Mouse (Mus musculus): ENCODE measurements around the gene Slc19a1. TPM values are rescaled to one million over a fixed set of nuclear protein-coding genes. Genes with fewer than 3 reads are reported as not detected.
A peak's percentile ranks its signal among the peaks of the same experiment; 100 is the strongest.

The Slc19a1 gene
- total and polyA plus RNA-seq, 3 experiments = 40.1 to 59.8 (median 50.2) TPM

GRCm38 (mm10) chr10:77070072-77070471 is 38.0 kb downstream of the Slc19a1 start:
- no peaks in the 10 kb centered on the region for H3K79me2 ChIP-seq (replicated peaks; ENCODE audit: control insufficient read depth, extremely low read depth, insufficient read depth, poor library complexity, severe bottlenecking)
- H3K27me3 ChIP-seq (replicated peaks) = peaks cover 63% of the 10 kb centered on the region
- no peak overlapping the region for H3K4me2 ChIP-seq (ENCODE audit: insufficient read depth, low read depth, poor library complexity, severe bottlenecking)
- peaks cover 0 to 5% of the 10 kb centered on the region in 2 experiments; a peak in 2 of 4 replicates for H3K4me1 ChIP-seq (ENCODE audit: control insufficient read depth in 1 of 2, insufficient read depth in 2 of 2)
- no peak overlapping the region for H3K9ac ChIP-seq (ENCODE audit: insufficient read depth, low read depth)
- in situ Hi-C loops (cut with MboI; ENCODE audit: low pct_ligation_motif_present, low pct_unique_long_range_greater_than_20kb, low sequenced_read_pairs) (loop anchor here (5.0 to 10.0 kb wide), 2 partner anchors 45 to 233 kb away; no protein-coding TSS in a partner anchor), dilution Hi-C loops (cut with MboI; ENCODE audit: extremely low pct_ligation_motif_present, extremely low pct_unique_long_range_greater_than_20kb, low sequenced_read_pairs) (no loop called here)
- peaks cover 0 to 6% of the 10 kb centered on the region in 2 experiments for H3K36me3 ChIP-seq (replicated peaks in 1 of 2; ENCODE audit: control insufficient read depth in 1 of 2, insufficient read depth in 1 of 2, low read length in 1 of 2)
- H3K9me3 ChIP-seq (replicated peaks; ENCODE audit: low read length) = no peaks in the 10 kb centered on the region
- H3K27ac ChIP-seq (ENCODE audit: insufficient read depth, low read depth) = no peak overlapping the region
- H3K4me3 ChIP-seq (replicated peaks in 1 of 3; ENCODE audit: low read depth in 2 of 3, low read length in 2 of 3, poor library complexity in 1 of 3) = no peak overlapping the region
- peak; percentile 32; the same call in 1 of the 2 replicates for TF ChIP-seq BHLHE40 (IDR thresholded peaks at IDR 0.05; ENCODE audit: low read depth, low read length)
- TF ChIP-seq POLR2A (IDR thresholded peaks at IDR 0.05; ENCODE audit: low read depth, low read length) = no peak
- TF ChIP-seq SIN3A (IDR thresholded peaks at IDR 0.05; ENCODE audit: low read length) = no peak
- no peak for TF ChIP-seq ZKSCAN1 (IDR thresholded peaks at IDR 0.05; ENCODE audit: borderline replicate concordance, low read depth, low read length)
- TF ChIP-seq E2F4 (IDR thresholded peaks at IDR 0.05; ENCODE audit: insufficient replicate concordance, low read depth, low read length) = no peak
- TF ChIP-seq NELFE (IDR thresholded peaks at IDR 0.05; ENCODE audit: low read depth, low read length) = no peak
- no peak for TF ChIP-seq MAFK (IDR thresholded peaks at IDR 0.05; ENCODE audit: insufficient replicate concordance, low read length)
- TF ChIP-seq CHD1 (IDR thresholded peaks at IDR 0.05; ENCODE audit: low read depth, low read length) = no peak
- no peak for TF ChIP-seq UBTF (IDR thresholded peaks at IDR 0.05; ENCODE audit: low read depth, low read length)
- no peak for TF ChIP-seq HCFC1 (IDR thresholded peaks at IDR 0.05; ENCODE audit: low read depth, low read length)
- peak; percentile 49; the same call in 1 of the 2 replicates for TF ChIP-seq MEF2A (IDR thresholded peaks at IDR 0.05; ENCODE audit: borderline replicate concordance, low read depth, low read length)
- no peak for TF ChIP-seq PAX5 (IDR thresholded peaks at IDR 0.05; ENCODE audit: low read length)
- TF ChIP-seq MXI1 (IDR thresholded peaks at IDR 0.05; ENCODE audit: low read depth, low read length) = no peak
- no peak for TF ChIP-seq ZNF384 (IDR thresholded peaks at IDR 0.05; ENCODE audit: low read depth, low read length)
- 0 out of 2 replicates have a peak, but pooled peaks have one; percentile 26 for TF ChIP-seq ETS1 (conservative IDR thresholded peaks at IDR 0.05; ENCODE audit: low read depth, low read length)
- no peak for TF ChIP-seq POLR2AphosphoS2 (IDR thresholded peaks at IDR 0.05; ENCODE audit: low read depth, low read length)
- no peak for TF ChIP-seq MAX (IDR thresholded peaks at IDR 0.05; ENCODE audit: low read length)
- TF ChIP-seq RCOR1 (conservative IDR thresholded peaks at IDR 0.05; ENCODE audit: low read depth, low read length) = no peak
- TF ChIP-seq NRF1 (IDR thresholded peaks at IDR 0.05; ENCODE audit: low read depth, low read length) = no peak
- peak; percentile 61 to 91 for TF ChIP-seq CTCF (conservative IDR thresholded peaks at IDR 0.05 in 1 of 2, IDR thresholded peaks at IDR 0.05 in 1 of 2; ENCODE audit: low read depth in 2 of 2, low read length in 2 of 2)
- no peak for TF ChIP-seq GABPA (IDR thresholded peaks at IDR 0.05; ENCODE audit: insufficient replicate concordance, low read depth, low read length)
- TF ChIP-seq USF2 (conservative IDR thresholded peaks at IDR 0.05; ENCODE audit: low read depth, low read length) = no peak
- no peak for TF ChIP-seq ZMIZ1 (IDR thresholded peaks at IDR 0.05; ENCODE audit: low read depth, low read length)
- 0 out of 2 replicates have a peak, but pooled peaks have one; percentile 27 for TF ChIP-seq TCF12 (IDR thresholded peaks at IDR 0.05; ENCODE audit: low read depth, low read length)
- TF ChIP-seq SMC3 (IDR thresholded peaks at IDR 0.05; ENCODE audit: low read depth, low read length) = peak; percentile 79
- no peak for TF ChIP-seq ELF1 (IDR thresholded peaks at IDR 0.05; ENCODE audit: low read depth, low read length)
- TF ChIP-seq IRF4 (IDR thresholded peaks at IDR 0.05; ENCODE audit: low read depth, low read length) = 0 out of 2 replicates have a peak, but pooled peaks have one; percentile 43
- TF ChIP-seq MYC (IDR thresholded peaks at IDR 0.05; ENCODE audit: low read depth, low read length) = no peak
- no peak for TF ChIP-seq USF1 (IDR thresholded peaks at IDR 0.05; ENCODE audit: low read depth, low read length)
- no peak for TF ChIP-seq JUND (conservative IDR thresholded peaks at IDR 0.05; ENCODE audit: low read depth, low read length)
- peak; percentile 87 for TF ChIP-seq RAD21 (IDR thresholded peaks at IDR 0.05; ENCODE audit: low read depth, low read length)
- peak; percentile 40; the same call in 1 of the 2 replicates for TF ChIP-seq CHD2 (IDR thresholded peaks at IDR 0.05; ENCODE audit: low read length)
- no peak for TF ChIP-seq KAT2A (IDR thresholded peaks at IDR 0.05; ENCODE audit: insufficient replicate concordance, low read length)
- no peak for TF ChIP-seq JUN (IDR thresholded peaks at IDR 0.05; ENCODE audit: insufficient read depth, low read depth, low read length)
- no peak for TF ChIP-seq TBP (conservative IDR thresholded peaks at IDR 0.05; ENCODE audit: low read depth, low read length)
- no peak for TF ChIP-seq MAZ (IDR thresholded peaks at IDR 0.05; ENCODE audit: low read depth, low read length)
- peak; percentile 32 for TF ChIP-seq ZC3H11A (IDR thresholded peaks at IDR 0.05; ENCODE audit: low read depth, low read length)
- no peak for TF ChIP-seq EP300 (IDR thresholded peaks at IDR 0.05; ENCODE audit: low read length)
- peak; percentile 76 for DNase-seq (ENCODE audit: extremely low read depth)

All from CH12.LX (cell line).